Mouse (Mus musculus) CD4-positive, CD25-positive, alpha-beta regulatory T cell, adult 2 months (primary cell): ENCODE measurements around the gene Olfr45.
"Not testable (repeated sequence)": the region's sequence is repeated elsewhere in the genome, so short reads cannot be mapped to it uniquely, and the experiment has no call there.

Experiments
- DNase-seq: peaks from one replicate; pipeline ENCODE4 v3.0.0-alpha.2; 2012; ENCODE audit warnings: low read depth, low spot score

The Olfr45 gene

DNA sequence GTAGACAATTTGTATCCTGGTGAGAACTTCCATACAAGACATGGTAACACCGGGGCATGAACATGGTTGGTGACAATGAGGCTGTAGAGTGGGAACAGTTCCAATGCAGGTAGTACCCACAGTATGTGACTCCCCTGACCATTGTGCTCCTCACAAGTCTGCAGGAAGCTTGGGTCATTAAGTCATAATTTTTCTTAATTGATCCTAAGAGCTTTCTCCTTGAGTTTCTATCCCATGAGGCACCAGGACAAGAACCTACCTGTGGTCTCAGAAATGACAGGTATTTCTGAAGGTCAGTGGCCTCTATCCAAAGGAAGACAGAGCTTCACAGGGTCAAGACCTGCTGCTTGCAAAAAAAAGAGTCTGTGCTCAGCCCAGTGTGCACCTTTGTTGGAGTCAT is at the start of gene Olfr45:
Gene Olfr45 (plus strand): TSS at position 301 of the 400 bp plus-strand sequence.
- DNase-seq, result no peak

GRCm38 (mm10) chr7:140646152-140646551 is 35.6 kb upstream of the Olfr45 start, which contains the start of gene Olfr53:
Gene Olfr53, plus strand, starts transcription at chr7:140646452.
- DNase-seq, result no peak

GRCm38 (mm10) chr7:140659630-140660029 is 22.1 kb upstream of the Olfr45 start, which contains the start of gene Olfr539:
Gene Olfr539, plus strand, starts transcription at chr7:140659930.
- no peak for DNase-seq

DNA sequence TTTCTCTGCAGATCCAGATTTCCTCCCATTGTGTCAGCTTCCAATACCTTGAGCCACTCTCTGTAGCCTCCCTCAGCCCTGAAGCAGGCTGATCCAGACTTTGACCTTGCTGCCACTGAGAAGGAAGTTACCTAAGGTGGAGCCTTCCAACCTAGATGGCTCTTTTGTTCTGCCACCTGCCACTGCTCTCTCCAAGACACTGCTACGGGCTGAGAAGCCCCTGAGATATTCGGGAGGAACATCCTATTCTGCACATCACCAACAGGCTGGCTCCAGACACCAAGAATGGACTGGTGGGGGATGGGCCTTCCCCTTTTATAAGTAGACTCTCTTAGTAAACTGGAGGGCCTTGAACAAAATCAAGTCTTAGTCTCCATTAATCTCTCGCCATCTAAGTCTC is 11.1 kb upstream of the Olfr45 start:
- DNase-seq, result not testable (repeated sequence)

DNA sequence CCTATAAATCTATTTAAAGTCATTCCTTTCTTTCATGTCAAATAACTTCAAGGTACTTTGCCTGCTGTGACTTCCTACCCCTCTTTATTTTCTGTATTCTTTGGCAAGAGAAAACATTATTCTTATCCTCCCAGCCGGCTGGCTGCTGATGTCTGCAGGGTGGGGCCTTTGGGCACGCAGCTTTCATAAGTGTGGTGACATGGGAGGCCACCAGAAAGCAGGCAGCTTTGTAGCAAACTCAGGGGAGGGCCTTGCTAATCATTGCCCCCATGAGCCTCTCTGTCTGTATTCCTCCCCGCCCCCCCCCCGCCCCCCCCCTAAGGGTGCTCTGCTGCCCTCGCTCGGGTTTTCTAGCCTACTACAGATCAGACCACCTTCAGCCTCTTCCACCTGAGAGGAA is 5.9 kb upstream of the Olfr45 start:
- DNase-seq, result no peak

DNA sequence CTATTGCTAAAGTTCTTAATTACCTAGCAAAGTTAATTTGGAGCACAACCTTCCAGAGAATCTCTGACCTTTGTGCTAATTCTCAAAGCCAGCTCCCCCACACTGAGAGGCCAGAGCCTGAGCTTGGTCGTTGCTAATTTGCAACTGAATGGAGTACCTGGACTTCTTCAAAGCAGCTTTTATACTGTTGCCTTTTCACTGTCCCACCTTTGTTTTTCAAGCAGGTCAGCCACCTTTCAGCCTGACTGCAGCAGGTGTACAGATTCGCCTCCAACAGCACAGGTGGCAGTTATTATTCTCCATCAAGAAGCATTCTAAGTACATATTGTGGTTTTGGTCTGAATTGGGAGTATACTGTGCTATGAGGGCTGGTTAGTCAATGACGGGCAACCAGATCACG is 2.2 kb upstream of the Olfr45 start:
- not testable (repeated sequence) for DNase-seq

GRCm38 (mm10) chr7:140696967-140697366 is 15.2 kb downstream of the Olfr45 start, which contains the start of gene Olfr541:
Gene Olfr541, plus strand, starts transcription at chr7:140697267.
- no peak for DNase-seq

DNA sequence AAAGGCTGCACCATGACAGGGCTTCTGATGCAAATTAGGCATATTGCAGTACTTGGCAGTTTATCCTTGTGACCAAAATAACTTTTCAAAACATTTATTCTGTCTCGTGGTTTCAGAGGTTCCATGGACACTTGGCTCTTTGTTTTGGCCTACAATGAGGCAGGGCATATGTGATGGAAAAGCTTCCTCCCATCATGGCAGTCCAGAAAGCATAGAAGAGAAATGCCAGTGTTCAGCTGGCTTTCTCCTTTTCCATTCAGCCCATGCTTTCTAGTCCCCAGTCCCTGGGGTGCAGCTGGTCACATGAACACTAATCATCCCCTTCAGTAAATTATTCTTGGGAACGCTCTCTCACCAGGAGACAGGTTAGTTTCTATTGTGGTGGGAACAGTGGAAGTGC is 24.6 kb downstream of the Olfr45 start:
- no peak for DNase-seq

DNA sequence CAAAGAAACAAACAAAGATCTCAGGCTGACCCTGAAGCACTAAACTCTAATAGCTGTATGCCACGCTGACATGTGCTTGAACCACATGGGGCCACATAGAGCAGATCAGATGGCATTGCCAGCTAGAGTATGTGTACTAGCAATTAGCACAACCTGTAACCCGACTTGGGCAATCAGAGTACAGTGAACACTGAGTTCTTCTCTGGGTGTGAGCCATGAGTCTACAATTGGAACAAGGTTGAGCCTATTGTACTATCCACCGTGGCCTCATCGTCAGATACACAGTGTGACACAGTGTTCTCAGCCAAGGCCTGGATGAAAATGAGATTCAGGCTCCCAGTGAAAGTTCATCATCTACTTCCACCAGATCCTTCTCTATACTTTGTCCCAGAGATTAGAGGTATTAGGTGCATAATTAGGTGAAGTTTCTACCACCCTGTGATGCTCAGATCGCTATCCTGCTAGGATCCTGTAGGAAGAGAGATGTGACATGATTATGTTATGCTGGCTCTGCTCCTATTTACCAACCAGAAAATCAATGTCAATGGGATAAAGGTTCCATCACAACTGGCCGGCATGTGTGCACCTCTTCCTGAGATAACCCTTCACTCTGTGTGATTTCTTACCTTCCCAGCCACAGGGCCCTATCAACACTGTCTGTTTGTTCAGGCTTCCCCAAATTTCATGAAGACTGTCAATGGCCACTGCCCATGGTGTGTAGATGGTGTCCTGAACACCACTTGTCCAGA is 26.0 kb downstream of the Olfr45 start:
- no peak for DNase-seq

- DNase-seq, result no peak
Observed at GRCm38 (mm10) chr7:140717155-140718055, 35.7 kb downstream of the Olfr45 start.

DNA sequence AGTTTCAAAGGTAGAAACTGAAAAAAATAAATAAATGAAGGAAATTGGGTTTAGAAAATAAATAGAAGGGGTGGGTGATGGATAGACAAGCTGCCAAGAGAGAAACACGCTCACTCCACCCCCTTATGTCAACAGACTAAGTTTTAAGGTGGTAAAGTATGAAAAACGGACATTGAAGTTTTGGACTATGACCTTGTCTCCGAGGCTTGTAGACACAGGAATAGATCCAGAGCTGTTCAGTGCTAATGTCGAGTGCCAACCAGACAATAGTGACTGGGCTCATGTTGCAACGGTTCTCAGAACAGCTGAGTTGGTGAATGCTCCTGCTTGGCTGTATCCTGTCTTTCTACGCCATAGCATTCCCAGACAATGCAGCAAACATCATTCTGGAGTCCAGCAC is 39.3 kb downstream of the Olfr45 start:
- no peak for DNase-seq

- DNase-seq, result no peak
Observed at GRCm38 (mm10) chr7:140725558-140725957, 43.8 kb downstream of the Olfr45 start.

DNA sequence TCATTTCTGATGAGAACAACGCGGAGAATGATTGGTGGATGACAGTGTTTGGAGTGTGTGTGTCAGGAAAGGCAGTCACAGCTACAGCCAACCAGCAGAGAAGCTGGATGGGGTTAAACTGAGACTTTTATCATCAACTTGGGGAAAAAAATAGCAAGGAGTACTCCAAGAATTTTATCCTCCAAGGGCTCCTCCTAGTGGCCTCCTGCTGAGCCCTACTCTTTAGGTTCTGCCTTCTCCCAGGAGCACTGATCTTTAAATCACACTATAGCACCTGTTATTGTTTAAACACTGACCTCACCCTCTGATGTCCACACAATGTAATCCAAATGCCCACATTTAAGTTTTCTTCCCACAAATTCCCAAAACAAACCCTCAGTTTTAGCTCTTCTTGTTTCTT is 51.4 kb downstream of the Olfr45 start:
- DNase-seq, result no peak
